Mouse (Mus musculus) hindbrain, embryonic 14.5 days (tissue): ENCODE measurements around the gene Cdon. TPM values are rescaled to one million over a fixed set of nuclear protein-coding genes. Genes with fewer than 3 reads are reported as not detected.

Source experiments
- ATAC-seq: fragments of 200-750 bp; cut with Nextera tagmentation; 2 replicates; pipeline ENCODE4 v1.8.0; 2017; ENCODE audit warnings: moderate number of reproducible peaks, mild to moderate bottlenecking, moderate TSS enrichment, moderate library complexity; ENCODE audit not compliant: low FRiP score
- DNase-seq: peaks from one replicate; pipeline ENCODE4 v3.0.0-alpha.2; 2015; ENCODE audit warnings: low spot score
- H3K27ac ChIP-seq: fragments of 300-500 bp; sonication (generic); 2 replicates; pipeline ENCODE4 v1.5.1; 2014; ENCODE audit warnings: mild to moderate bottlenecking, moderate library complexity
- H3K27me3 ChIP-seq: fragments of 300-500 bp; sonication (generic); 2 replicates; pipeline ENCODE4 v1.6.1; 2014; ENCODE audit warnings: mild to moderate bottlenecking, low read length, mixed read lengths; ENCODE audit not compliant: control insufficient read depth, insufficient read depth
- H3K36me3 ChIP-seq: fragments of 300-500 bp; sonication (generic); replicated peaks from 2 replicates; pipeline ENCODE4 v1.6.1; 2014; ENCODE audit not compliant: control insufficient read depth, insufficient read depth
- H3K4me1 ChIP-seq: fragments of 300-500 bp; sonication (generic); replicated peaks from 2 replicates; pipeline ENCODE4 v1.6.1; 2014; ENCODE audit warnings: antibody characterized with exemption, low read length, mixed read lengths; ENCODE audit not compliant: control insufficient read depth, insufficient read depth
- H3K4me2 ChIP-seq: fragments of 300-500 bp; sonication (generic); replicated peaks from 2 replicates; pipeline ENCODE4 v1.6.1; 2014; ENCODE audit warnings: mild to moderate bottlenecking, moderate library complexity
- H3K4me3 ChIP-seq: fragments of 300-500 bp; sonication (generic); replicated peaks from 2 replicates; pipeline ENCODE4 v1.5.1; 2014; ENCODE audit warnings: mild to moderate bottlenecking, low read length
- H3K9ac ChIP-seq: fragments of 300-500 bp; sonication (generic); 2 replicates; pipeline ENCODE4 v1.6.1; 2014
- H3K9me3 ChIP-seq: fragments of 300-500 bp; sonication (generic); 2 replicates; pipeline ENCODE4 v1.6.1; 2016; ENCODE audit warnings: low read length; ENCODE audit not compliant: control insufficient read depth
- WGBS: fragments of 180-500 bp; shearing (Covaris S2); extraction: QIAGEN DNeasy Blood & Tissue Kit; methylation state at CpG from one replicate; pipeline ENCODE4 v1.1.7; 2014; 5-methylcytosine and 5-hydroxymethylcytosine counted together
- polyA plus RNA-seq: library from polyadenylated mRNA; unstranded; fragments of >200 nt; fragmentation: Nextera tagmentation; extraction: Ambion mirVana; gene quantifications from 2 replicates; pipeline ENCODE4 v1.2.1, GENCODE M21; 2014

Cdon gene
- 3.1 and 5.0 TPM in 2 replicates for polyA plus RNA-seq

DNA sequence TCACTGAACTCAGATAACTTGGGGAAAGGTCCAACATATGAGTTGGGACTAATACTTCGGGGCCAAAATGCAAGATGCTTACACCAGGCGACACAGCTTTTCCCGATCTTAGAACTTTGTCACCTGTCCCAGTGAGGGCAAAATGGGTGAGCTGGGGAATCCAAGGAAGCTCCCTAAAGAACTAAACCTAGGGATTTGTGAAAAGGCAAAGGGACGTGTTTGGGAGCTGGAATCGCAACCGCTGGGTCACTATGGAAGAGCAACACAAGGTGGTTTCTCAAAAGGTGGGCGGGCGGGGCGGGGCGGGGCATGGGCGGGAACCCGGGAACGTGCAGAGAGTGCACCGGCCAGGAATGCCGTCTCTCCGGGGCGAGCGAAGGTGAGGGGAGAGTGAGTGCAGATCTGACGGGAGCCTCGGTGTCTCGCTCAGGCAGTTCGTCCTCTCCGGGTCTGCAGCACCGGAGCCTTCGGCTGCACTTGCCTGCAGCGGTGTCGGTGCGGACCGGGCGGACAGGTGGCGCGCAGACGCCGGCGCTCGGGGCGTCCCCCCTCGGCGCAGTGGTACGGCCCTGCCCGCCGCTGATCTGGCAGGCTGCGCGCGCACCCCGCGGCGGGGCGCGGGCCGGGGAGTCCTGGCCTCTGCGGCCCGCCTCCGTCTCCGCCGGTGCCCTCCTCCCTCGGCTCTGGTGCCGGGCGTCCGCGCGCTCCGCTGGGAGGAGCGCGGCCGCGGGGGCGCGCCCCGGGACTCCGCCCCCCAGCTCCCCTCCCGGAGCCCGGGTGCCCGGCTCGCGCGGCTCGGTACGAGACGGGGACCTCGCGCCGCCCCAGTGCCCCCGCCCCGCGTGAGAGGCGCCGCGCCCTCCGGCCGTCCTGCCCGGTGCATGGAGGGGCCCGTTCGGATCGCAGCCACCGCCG lies at the start of gene Cdon:
Cdon (plus strand) TSS at position 324 of the 915 bp plus-strand sequence.
- Histone ChIP-seq H3K9me3 (no peaks in the 10 kb centered on the region), H3K27ac (peak within 1 kb of the TSS; percentile 98), H3K4me3 (peak within 1 kb of the TSS; percentile 96), H3K4me1 (peaks cover 36% of the 10 kb centered on the region), H3K9ac (peak within 1 kb of the TSS; percentile 98), H3K27me3 (peaks cover 19% of the 10 kb centered on the region), H3K4me2 (peak within 1 kb of the TSS; percentile 77), H3K36me3 (no peaks in the 10 kb centered on the region)
- peak; percentile 86 for DNase-seq
- WGBS: under 1% methylated on average over 55 of the region's 97 CpGs
- ATAC-seq: peak; percentile 93

DNA sequence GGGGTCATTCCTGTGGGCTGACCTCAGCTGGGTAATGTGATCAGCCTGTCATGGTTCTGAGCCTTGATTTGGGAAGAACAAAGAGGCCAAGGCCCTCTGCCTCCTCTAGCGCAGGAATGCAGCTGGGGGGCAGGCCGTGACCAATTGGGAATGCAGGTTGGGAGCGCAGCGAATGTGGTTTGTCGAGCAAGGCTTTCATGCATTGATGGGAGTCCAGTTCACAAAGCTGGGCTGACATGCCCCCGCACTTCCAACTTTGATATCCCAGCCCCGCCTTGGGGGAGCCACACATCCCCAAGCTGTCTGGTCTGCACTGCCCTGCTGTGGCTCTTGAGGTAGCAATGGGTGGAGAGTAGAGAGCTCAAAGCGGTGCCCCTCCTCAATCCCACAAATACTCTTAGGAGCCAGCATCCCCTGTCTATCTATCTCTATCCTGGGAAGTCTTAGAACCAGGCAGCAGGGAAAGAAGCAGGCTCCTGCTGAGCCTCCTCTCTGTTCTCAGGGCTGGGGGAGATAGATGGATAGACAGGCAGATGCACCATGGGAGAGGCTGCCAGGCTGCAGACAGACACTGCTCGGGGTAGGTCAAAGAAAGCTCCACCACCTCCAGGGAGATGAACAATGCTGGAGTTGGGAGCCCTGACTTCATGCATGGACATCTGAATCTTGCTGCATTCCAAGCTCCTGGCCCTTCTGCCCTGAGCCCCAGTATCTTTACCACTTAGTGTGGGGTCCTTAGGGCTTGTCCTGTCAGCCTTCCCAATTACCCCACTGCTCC lies 48.4 kb upstream of the Cdon start:
- DNase-seq (no peak), ATAC-seq (peak; percentile 64)
- no peak overlapping the region for H3K9ac ChIP-seq
- H3K36me3 ChIP-seq: no peaks in the 10 kb centered on the region
- H3K4me3 ChIP-seq: no peak overlapping the region
- H3K9me3 ChIP-seq: no peaks in the 10 kb centered on the region
- H3K4me1 ChIP-seq: peaks cover 4% of the 10 kb centered on the region; the same call in 1 of the 2 replicates
- 6% methylated on average over 9 of the region's 9 CpGs for whole genome bisulfite sequencing
- H3K4me2 ChIP-seq: no peak overlapping the region
- peaks cover 8% of the 10 kb centered on the region; the same call in 1 of the 2 replicates for H3K27me3 ChIP-seq
- H3K27ac ChIP-seq: no peak overlapping the region

DNA sequence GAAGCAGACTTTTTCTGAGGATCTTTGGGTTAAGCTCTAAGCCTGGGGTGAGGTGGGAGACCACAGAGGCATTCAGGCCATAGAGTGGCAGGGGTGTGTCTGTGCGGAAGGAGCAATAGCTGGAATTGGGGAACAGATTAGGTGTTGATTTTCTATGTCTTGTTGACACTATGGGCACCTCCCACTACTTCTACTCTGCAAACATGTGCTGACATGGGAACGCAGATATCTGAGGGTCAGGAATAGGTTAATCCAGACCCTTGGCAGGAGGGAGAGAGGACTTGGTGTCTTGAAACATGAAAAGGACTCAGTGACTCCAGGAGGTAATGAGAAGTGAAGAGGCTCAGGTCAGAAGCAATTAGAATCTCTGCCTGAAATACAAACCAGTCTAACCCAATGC lies 43.0 kb upstream of the Cdon start:
- DNase-seq: no peak
- no peaks in the 10 kb centered on the region for H3K36me3 ChIP-seq
- no peak overlapping the region for H3K4me2 ChIP-seq
- no peak overlapping the region for H3K4me3 ChIP-seq
- no peak overlapping the region for H3K9ac ChIP-seq
- H3K27me3 ChIP-seq: no peaks in the 10 kb centered on the region
- ATAC-seq: no peak
- no peaks in the 10 kb centered on the region for H3K9me3 ChIP-seq
- WGBS: 86% methylated on average over 2 of the region's 2 CpGs
- no peaks in the 10 kb centered on the region for H3K4me1 ChIP-seq
- no peak overlapping the region for H3K27ac ChIP-seq

DNA sequence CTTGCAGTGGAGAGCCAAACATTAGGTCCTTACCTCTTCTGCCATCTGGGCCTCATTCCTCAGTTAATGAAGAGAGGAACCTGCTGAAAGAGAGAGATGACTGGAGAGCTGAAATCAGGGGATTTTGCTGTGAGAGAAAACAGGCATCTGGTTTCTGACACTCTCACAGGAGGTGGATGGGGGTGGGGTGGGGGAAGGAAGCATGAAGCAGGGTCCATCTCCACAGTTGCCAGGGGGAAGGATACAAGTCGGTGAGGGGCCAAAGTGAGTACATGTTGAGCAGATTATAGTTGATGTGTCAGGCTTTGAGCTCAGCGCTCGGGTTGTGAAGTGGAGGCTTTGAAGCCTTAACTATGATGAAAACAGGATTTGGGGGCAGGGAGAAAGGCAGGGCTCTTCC lies 41.9 kb upstream of the Cdon start:
- Histone ChIP-seq H3K9me3 (no peaks in the 10 kb centered on the region), H3K9ac (no peak overlapping the region), H3K27me3 (no peaks in the 10 kb centered on the region), H3K4me2 (no peak overlapping the region), H3K36me3 (no peaks in the 10 kb centered on the region), H3K4me1 (no peaks in the 10 kb centered on the region), H3K27ac (no peak overlapping the region), H3K4me3 (no peak overlapping the region)
- no peak for DNase-seq
- WGBS: 71% methylated on average over 3 of the region's 3 CpGs
- no peak for ATAC-seq

DNA sequence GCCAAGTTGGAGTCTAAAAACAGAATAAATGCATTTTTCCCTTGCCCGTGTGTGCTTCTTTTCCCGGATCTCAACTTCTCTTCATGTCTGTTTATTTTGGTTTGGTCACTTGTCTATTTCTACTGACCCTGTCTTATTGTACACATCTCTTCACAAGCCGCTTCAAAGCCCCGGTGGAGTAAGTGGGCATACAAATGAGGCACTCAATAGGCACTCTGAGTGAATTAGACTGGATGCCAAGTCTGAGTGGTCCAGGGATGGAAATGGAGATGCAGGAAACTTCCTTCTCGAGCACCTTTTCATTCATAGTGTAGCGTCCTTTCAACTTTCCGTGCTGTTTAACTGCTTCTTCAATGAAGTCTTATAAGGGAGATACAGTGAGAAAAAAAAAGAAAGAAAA lies 21.0 kb upstream of the Cdon start:
- H3K4me3 ChIP-seq: no peak overlapping the region
- no peak overlapping the region for H3K9ac ChIP-seq
- DNase-seq: no peak
- H3K4me1 ChIP-seq: peaks cover 14% of the 10 kb centered on the region; the same call in 1 of the 2 replicates
- no peak overlapping the region for H3K27ac ChIP-seq
- 39% methylated on average over 7 of the region's 7 CpGs for WGBS
- H3K27me3 ChIP-seq: peaks cover 33% of the 10 kb centered on the region
- no peak overlapping the region for H3K4me2 ChIP-seq
- no peaks in the 10 kb centered on the region for H3K36me3 ChIP-seq
- H3K9me3 ChIP-seq: no peaks in the 10 kb centered on the region
- ATAC-seq: no peak

DNA sequence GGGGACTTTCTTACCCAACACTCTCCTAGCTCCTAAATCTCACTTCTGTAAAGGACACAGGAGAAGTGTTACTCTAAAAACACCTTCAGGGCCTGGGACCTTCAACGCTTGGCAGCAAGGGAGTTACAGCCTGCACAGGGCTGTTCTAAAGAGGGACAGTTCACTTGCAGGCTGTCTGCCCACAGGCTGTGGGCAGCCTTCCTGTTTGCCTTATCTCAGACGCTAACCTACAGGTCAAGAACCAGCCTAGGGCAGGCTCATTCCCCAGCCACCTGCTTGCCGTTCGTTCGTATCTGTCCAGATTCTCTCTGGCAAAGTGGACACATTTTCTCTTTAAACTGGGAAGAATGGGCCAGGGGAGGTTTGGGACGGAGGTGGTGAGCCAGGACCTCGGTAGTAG lies 20.5 kb upstream of the Cdon start:
- DNase-seq: no peak
- H3K27ac ChIP-seq: no peak overlapping the region
- H3K9me3 ChIP-seq: no peaks in the 10 kb centered on the region
- WGBS: 10% methylated on average over 7 of the region's 7 CpGs
- H3K4me2 ChIP-seq: peak overlapping the region; percentile 26; the same call in 1 of the 2 replicates
- peaks cover 14% of the 10 kb centered on the region; the same call in 1 of the 2 replicates for H3K4me1 ChIP-seq
- H3K27me3 ChIP-seq: peaks cover 35% of the 10 kb centered on the region
- H3K9ac ChIP-seq: no peak overlapping the region
- H3K36me3 ChIP-seq: no peaks in the 10 kb centered on the region
- ATAC-seq: no peak
- H3K4me3 ChIP-seq: no peak overlapping the region

DNA sequence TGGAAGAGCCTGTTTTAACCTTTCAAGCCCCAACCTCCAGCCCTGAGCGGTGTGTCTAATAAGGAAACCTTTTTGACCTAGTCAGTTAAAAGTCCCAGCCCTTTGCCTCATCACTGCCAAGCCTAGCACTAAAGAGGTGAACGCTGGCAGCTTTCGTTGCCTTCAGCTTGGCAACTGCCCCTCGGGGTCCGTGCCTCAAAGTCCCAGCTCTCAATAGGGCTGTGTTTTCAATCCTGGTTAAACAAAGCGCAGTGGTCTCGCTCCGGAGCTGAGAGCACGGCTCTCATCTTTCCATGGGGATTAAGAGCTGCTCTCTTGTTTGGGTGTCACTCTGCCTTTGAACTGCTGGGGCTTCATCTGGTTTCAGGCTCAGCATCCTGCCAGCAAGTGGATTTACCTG lies 20.1 kb upstream of the Cdon start:
- DNase-seq (peak; percentile 39), ATAC-seq (peak; percentile 35; the same call in 1 of the 2 replicates)
- peak overlapping the region; percentile 26; the same call in 1 of the 2 replicates for H3K4me2 ChIP-seq
- no peak overlapping the region for H3K4me3 ChIP-seq
- peaks cover 35% of the 10 kb centered on the region for H3K27me3 ChIP-seq
- no peaks in the 10 kb centered on the region for H3K36me3 ChIP-seq
- peaks cover 14% of the 10 kb centered on the region; the same call in 1 of the 2 replicates for H3K4me1 ChIP-seq
- no peak overlapping the region for H3K9ac ChIP-seq
- H3K9me3 ChIP-seq: no peaks in the 10 kb centered on the region
- no peak overlapping the region for H3K27ac ChIP-seq
- WGBS: 2% methylated on average over 9 of the region's 9 CpGs

DNA sequence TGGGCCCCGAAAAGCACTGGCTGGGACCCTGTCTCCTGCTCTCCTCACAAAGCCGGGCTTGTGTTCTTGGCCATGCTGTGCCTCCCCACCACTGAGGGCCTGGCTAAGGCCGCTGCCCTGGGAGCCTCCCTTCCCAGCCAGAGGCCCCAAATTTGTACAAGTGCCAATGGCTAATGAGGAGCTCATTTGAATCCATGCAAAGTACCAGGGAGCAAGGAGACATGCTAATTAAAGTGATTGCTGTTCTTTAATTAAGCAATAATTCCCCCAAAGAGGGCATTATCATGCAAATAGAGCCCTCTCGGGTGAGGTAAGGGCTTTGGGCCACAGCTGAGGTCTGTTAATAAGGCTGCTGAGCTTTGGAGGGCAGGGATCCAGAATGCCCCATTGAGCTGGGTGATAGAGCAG lies 18.3 kb upstream of the Cdon start:
- Histone ChIP-seq H3K4me3 (no peak overlapping the region), H3K4me1 (peaks cover 14% of the 10 kb centered on the region; the same call in 1 of the 2 replicates), H3K36me3 (no peaks in the 10 kb centered on the region), H3K27ac (no peak overlapping the region), H3K9me3 (no peaks in the 10 kb centered on the region), H3K27me3 (peaks cover 39% of the 10 kb centered on the region), H3K9ac (no peak overlapping the region), H3K4me2 (no peak overlapping the region)
- 14% methylated on average over 4 of the region's 4 CpGs for WGBS
- ATAC-seq (peak; percentile 84), DNase-seq (peak; percentile 66)

DNA sequence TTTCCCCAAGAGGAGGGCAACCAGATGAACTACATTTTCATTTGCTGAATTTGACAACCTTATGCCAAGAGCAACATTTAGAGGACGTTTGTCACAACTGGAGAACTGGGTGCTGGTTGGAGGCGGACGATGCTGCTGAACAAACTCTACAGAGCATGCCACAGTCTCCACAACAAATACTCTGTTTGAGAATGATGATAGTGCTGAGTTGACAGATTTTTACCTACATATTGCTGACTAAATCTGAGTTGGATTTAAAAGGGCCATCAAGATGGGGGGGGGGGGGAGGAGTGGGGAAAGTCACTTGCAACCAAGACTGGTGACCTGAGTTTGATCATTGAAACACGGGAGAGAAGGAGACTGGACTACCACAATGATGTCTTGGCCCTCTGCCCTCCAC lies 17.4 kb upstream of the Cdon start:
- H3K27me3 ChIP-seq: peaks cover 43% of the 10 kb centered on the region
- WGBS: 82% methylated on average over 4 of the region's 4 CpGs
- H3K9ac ChIP-seq: no peak overlapping the region
- H3K4me2 ChIP-seq: no peak overlapping the region
- ATAC-seq: no peak
- H3K4me3 ChIP-seq: no peak overlapping the region
- peaks cover 14% of the 10 kb centered on the region; the same call in 1 of the 2 replicates for H3K4me1 ChIP-seq
- H3K36me3 ChIP-seq: no peaks in the 10 kb centered on the region
- no peak for DNase-seq
- H3K27ac ChIP-seq: no peak overlapping the region
- no peaks in the 10 kb centered on the region for H3K9me3 ChIP-seq
